ENCODE assay signal across 8 mouse cellular contexts in genomic region chr8:85379142-85379781, GRCm38 (mm10). TPM values are rescaled to one million over a fixed set of nuclear protein-coding genes. Genes with fewer than 3 reads are reported as not detected.
DNase-seq lines count a peak whose midpoint lies in the region; ATAC-seq and TF ChIP-seq lines count a peak whose summit lies in the region.

No protein-coding gene starts in this region.

- H3K4me3 ChIP-seq in MEL (ENCODE audit: control insufficient read depth in 1 of 2, insufficient read depth in 1 of 2, low read depth in 2 of 2, low read length in 2 of 2) (peak overlapping the region in 1 of 2 experiments; percentile 37; a peak in 2 of 4 replicates), myocyte (no peak overlapping the region)
- H3K4me3 ChIP-seq in heart, embryonic 14.5 days (ENCODE audit: control insufficient read depth in 1 of 2, insufficient read depth in 1 of 2, low read depth in 1 of 2, low read length in 2 of 2), result peak overlapping the region; percentile 9 to 22; a peak in 2 of 4 replicates
- H3K4me3 ChIP-seq in limb, embryonic 13.5 days, result no peak overlapping the region
- H3K4me3 ChIP-seq in left cerebral cortex, adult 2 months, result no peak overlapping the region
- no peak overlapping the region for H3K4me3 ChIP-seq in midbrain, embryonic 11.5 days (ENCODE audit: low read depth, low read length)

- H3K4me1 ChIP-seq in MEL (ENCODE audit: control insufficient read depth in 1 of 2, insufficient read depth in 2 of 2, low read length in 2 of 2), result peaks cover 0 to 34% of the 10 kb centered on the region in 2 experiments; a peak in 3 of 4 replicates
- peaks cover 35 to 70% of the 10 kb centered on the region in 2 experiments for H3K4me1 ChIP-seq in heart, embryonic 14.5 days (ENCODE audit: control insufficient read depth in 2 of 2, insufficient read depth in 2 of 2, low read length in 2 of 2)
- peaks cover 28% of the 10 kb centered on the region for H3K4me1 ChIP-seq in limb, embryonic 13.5 days
- H3K4me1 ChIP-seq in midbrain, embryonic 11.5 days (ENCODE audit: control insufficient read depth, insufficient read depth, low read length), result no peaks in the 10 kb centered on the region

- peak; percentile 61 for ATAC-seq in common myeloid progenitor, adult 5-6 weeks (replicated peaks; ENCODE audit: low read depth, poor library complexity, severe bottlenecking)
- ATAC-seq in heart, embryonic 14.5 days (ENCODE audit: insufficient number of reproducible peaks, insufficient read depth, low FRiP score, low read depth), result peak; percentile 67
- ATAC-seq in limb, embryonic 13.5 days (ENCODE audit: low FRiP score, low read depth), result peak; percentile 60; the same call in 1 of the 2 replicates
- ATAC-seq in midbrain, embryonic 11.5 days (ENCODE audit: low FRiP score), result no peak

- TF ChIP-seq EP300 in MEL (IDR thresholded peaks at IDR 0.05; ENCODE audit: low read depth in 1 of 2, low read length in 2 of 2), result peak; percentile 74 to 78

- WGBS in heart, embryonic 14.5 days, result 0% methylated on average over 2 of the region's 2 CpGs
- 36% methylated on average over 2 of the region's 2 CpGs for WGBS in limb, embryonic 13.5 days
- WGBS in midbrain, embryonic 11.5 days, result 41% methylated on average over 2 of the region's 2 CpGs

- intact Hi-C loops in left cerebral cortex, adult 2 months (cut with DNase I), result no loop called here

- no peak for TF ChIP-seq CTCF in MEL (IDR thresholded peaks at IDR 0.05 in 2 of 3, conservative IDR thresholded peaks at IDR 0.05 in 1 of 3; ENCODE audit: control insufficient read depth in 1 of 3, insufficient read depth in 1 of 3, low read depth in 2 of 3, low read length in 3 of 3, poor library complexity in 1 of 3, severe bottlenecking in 1 of 3)
- no peak for TF ChIP-seq CTCF in left cerebral cortex, adult 2 months (IDR thresholded peaks at IDR 0.05)

- H3K9me3 ChIP-seq in MEL (replicated peaks; ENCODE audit: insufficient read depth, low read length), result no peaks in the 10 kb centered on the region
- no peaks in the 10 kb centered on the region for H3K9me3 ChIP-seq in heart, embryonic 14.5 days (ENCODE audit: control insufficient read depth, low read length)
- H3K9me3 ChIP-seq in limb, embryonic 13.5 days, result no peaks in the 10 kb centered on the region
- no peaks in the 10 kb centered on the region for H3K9me3 ChIP-seq in midbrain, embryonic 11.5 days (ENCODE audit: control insufficient read depth, low read length)

- H3K4me2 ChIP-seq in heart, embryonic 14.5 days (ENCODE audit: low read length), result peak overlapping the region; percentile 66
- H3K4me2 ChIP-seq in limb, embryonic 13.5 days (replicated peaks), result 0 out of 2 replicates have a peak overlapping the region, but pooled peaks have one; percentile 3
- peak overlapping the region; percentile 58 for H3K4me2 ChIP-seq in myocyte (ENCODE audit: low read depth)
- no peak overlapping the region for H3K4me2 ChIP-seq in midbrain, embryonic 11.5 days

- no peak overlapping the region for H3ac ChIP-seq in myocyte (ENCODE audit: control insufficient read depth, insufficient read length)

- DNase-seq in MEL (ENCODE audit: low read depth, low spot score), result peak; percentile 93
- DNase-seq in left cerebral cortex, adult 2 months (ENCODE audit: extremely low spot score in 1 of 2, low spot score in 2 of 2), result no peak
- no peak for DNase-seq in midbrain, embryonic 11.5 days (ENCODE audit: low spot score, missing footprints)
- no peak for DNase-seq in gastrocnemius, postnatal 25 days

- H3K9ac ChIP-seq in MEL (ENCODE audit: control insufficient read depth, low read depth, low read length, poor library complexity, severe bottlenecking), result peak overlapping the region; percentile 21
- peak overlapping the region; percentile 62 for H3K9ac ChIP-seq in heart, embryonic 14.5 days (ENCODE audit: low read length)
- no peak overlapping the region for H3K9ac ChIP-seq in limb, embryonic 13.5 days
- no peak overlapping the region for H3K9ac ChIP-seq in midbrain, embryonic 11.5 days (ENCODE audit: low read length)

- H3K27me3 ChIP-seq in MEL (ENCODE audit: control insufficient read depth in 1 of 2, insufficient read depth in 2 of 2, low read length in 2 of 2) (no peaks in the 10 kb centered on the region), myocyte (ENCODE audit: control insufficient read depth, insufficient read depth, insufficient read length) (no peaks in the 10 kb centered on the region)
- H3K27me3 ChIP-seq in heart, embryonic 14.5 days (ENCODE audit: control insufficient read depth, insufficient read depth, low read length), result no peaks in the 10 kb centered on the region
- no peaks in the 10 kb centered on the region for H3K27me3 ChIP-seq in limb, embryonic 13.5 days
- no peaks in the 10 kb centered on the region for H3K27me3 ChIP-seq in midbrain, embryonic 11.5 days (ENCODE audit: control insufficient read depth, insufficient read depth, low read length)

- TF ChIP-seq POLR2A in MEL (IDR thresholded peaks at IDR 0.05; ENCODE audit: control insufficient read depth in 1 of 2, insufficient read depth in 1 of 2, low read depth in 1 of 2, low read length in 2 of 2, poor library complexity in 1 of 2) (no peak), myocyte (IDR thresholded peaks at IDR 0.05; ENCODE audit: insufficient read length, low read depth) (no peak)

- H3K36me3 ChIP-seq in MEL (ENCODE audit: control insufficient read depth in 1 of 2, insufficient read depth in 2 of 2, low read length in 2 of 2) (peaks cover 0 to 32% of the 10 kb centered on the region in 2 experiments; a peak in 2 of 4 replicates), myocyte (ENCODE audit: control insufficient read depth, insufficient read depth) (no peaks in the 10 kb centered on the region)
- no peaks in the 10 kb centered on the region for H3K36me3 ChIP-seq in heart, embryonic 14.5 days (ENCODE audit: control insufficient read depth, insufficient read depth, low read length)
- no peaks in the 10 kb centered on the region for H3K36me3 ChIP-seq in limb, embryonic 13.5 days
- no peaks in the 10 kb centered on the region for H3K36me3 ChIP-seq in midbrain, embryonic 11.5 days (ENCODE audit: control insufficient read depth, insufficient read depth, low read length)

- H3K79me2 ChIP-seq in MEL (ENCODE audit: control insufficient read depth, insufficient read depth, low read length, poor library complexity) (no peaks in the 10 kb centered on the region), myocyte (ENCODE audit: control insufficient read depth, insufficient read depth) (no peaks in the 10 kb centered on the region)

- peak overlapping the region; percentile 82 for H3K27ac ChIP-seq in MEL (ENCODE audit: control insufficient read depth, low read depth, low read length)
- peak overlapping the region; percentile 97 to 98 for H3K27ac ChIP-seq in heart, embryonic 14.5 days (replicated peaks in 1 of 2; ENCODE audit: control insufficient read depth in 1 of 2, insufficient read depth in 1 of 2, low read depth in 2 of 2, low read length in 2 of 2)
- H3K27ac ChIP-seq in limb, embryonic 13.5 days, result peak overlapping the region; percentile 72
- no peak overlapping the region for H3K27ac ChIP-seq in left cerebral cortex, adult 2 months
- H3K27ac ChIP-seq in midbrain, embryonic 11.5 days (ENCODE audit: low read depth, low read length), result no peak overlapping the region

- TF ChIP-seq RAD21 in MEL (IDR thresholded peaks at IDR 0.05; ENCODE audit: low read depth, low read length), result no peak

TF ChIP-seq in MEL, 35 proteins besides CTCF, POLR2A, EP300 and RAD21 (continues in another document):
- TF ChIP-seq UBTF (IDR thresholded peaks at IDR 0.05; ENCODE audit: borderline replicate concordance, insufficient read depth, low read depth, low read length), result no peak
- peak; percentile 94 for TF ChIP-seq GATA1 (IDR thresholded peaks at IDR 0.05; ENCODE audit: low read depth, low read length)
- TF ChIP-seq BHLHE40 (IDR thresholded peaks at IDR 0.05; ENCODE audit: borderline replicate concordance, low read depth, low read length), result no peak
- no peak for TF ChIP-seq ELF1 (IDR thresholded peaks at IDR 0.05; ENCODE audit: low read depth, low read length)
- TF ChIP-seq ZC3H11A (IDR thresholded peaks at IDR 0.05; ENCODE audit: low read depth, low read length), result no peak
- no peak for TF ChIP-seq NELFE (IDR thresholded peaks at IDR 0.05; ENCODE audit: low read depth, low read length)

TF ChIP-seq in myocyte, 11 proteins besides CTCF, POLR2A, EP300 and RAD21 (continues in another document):
- TF ChIP-seq TCF3 (IDR thresholded peaks at IDR 0.05; ENCODE audit: insufficient read length, low read depth) (no peak), MAX (IDR thresholded peaks at IDR 0.05; ENCODE audit: low read depth) (no peak), REST (IDR thresholded peaks at IDR 0.05; ENCODE audit: insufficient read depth, insufficient read length) (no peak), POLR2AphosphoS2 (IDR thresholded peaks at IDR 0.05; ENCODE audit: insufficient read length, low read depth) (no peak), SRF (IDR thresholded peaks at IDR 0.05; ENCODE audit: control insufficient read depth, insufficient read length, low read depth) (no peak), CEBPB (IDR thresholded peaks at IDR 0.05; ENCODE audit: insufficient read depth, poor library complexity, severe bottlenecking) (no peak), E2F4 (IDR thresholded peaks at IDR 0.05; ENCODE audit: insufficient read depth) (no peak)

RNA-seq across cellular contexts. Expression of gene Mylk3, which starts 6.9 kb away (rescaled TPM):
- total RNA-seq in MEL (2012; rRNA removed), result 6.7 and 10.4 TPM in 2 replicates
- polyA plus RNA-seq in MEL (2012; ENCODE audit: insufficient read depth in 1 of 2, insufficient read length in 2 of 2, low read depth in 1 of 2, low replicate concordance in 2 of 2, missing spikeins in 1 of 2) (1 to 10 TPM in 1 of 2 experiments, not detected in 1; 9.5 TPM), myocyte (2012; fragmentation: generic; extraction: Trizol) (3.7 TPM)
- total RNA-seq in common myeloid progenitor, adult 5-6 weeks (2017), result 11.2 and 15.0 TPM in 2 replicates
- 244 and 271 TPM in 2 replicates for polyA plus RNA-seq in heart, embryonic 14.5 days (2014; fragmentation: Nextera tagmentation; extraction: Ambion mirVana)
- 1.6 TPM in 2 replicates for polyA plus RNA-seq in limb, embryonic 13.5 days (2015; fragmentation: Nextera tagmentation; extraction: Ambion mirVana)
- total RNA-seq in left cerebral cortex, adult 2 months (2021), result 1 to 10 TPM; 3.6 to 5.2 TPM
- polyA plus RNA-seq in midbrain, embryonic 11.5 days (2014; fragmentation: Nextera tagmentation; extraction: Ambion mirVana), result 1.7 and 2.1 TPM in 2 replicates
- total RNA-seq in gastrocnemius, postnatal 25 days (2021), result 1 to 10 TPM in 1 of 2 experiments, under 1 TPM in 1; 0.13 to 1.1 TPM

RNA-seq across cellular contexts. Expression of gene 4921524J17Rik, which starts 53.4 kb away (rescaled TPM):
- 14.6 and 16.1 TPM in 2 replicates for total RNA-seq in MEL (2012; rRNA removed)
- polyA plus RNA-seq in MEL (2012; ENCODE audit: insufficient read depth in 1 of 2, insufficient read length in 2 of 2, low read depth in 1 of 2, low replicate concordance in 2 of 2, missing spikeins in 1 of 2) (10 to 100 TPM in 1 of 2 experiments, not detected in 1; 21.9 TPM), myocyte (2012; fragmentation: generic; extraction: Trizol) (12.3 TPM)
- total RNA-seq in common myeloid progenitor, adult 5-6 weeks (2017), result 79.4 and 79.9 TPM in 2 replicates
- 58.9 and 62.5 TPM in 2 replicates for polyA plus RNA-seq in heart, embryonic 14.5 days (2014; fragmentation: Nextera tagmentation; extraction: Ambion mirVana)
- polyA plus RNA-seq in limb, embryonic 13.5 days (2015; fragmentation: Nextera tagmentation; extraction: Ambion mirVana), result 52.1 and 55.4 TPM in 2 replicates
- 10 to 100 TPM in 1 of 2 experiments, 1 to 10 TPM in 1; 9.0 to 13.2 TPM for total RNA-seq in left cerebral cortex, adult 2 months (2021)
- 43.8 and 48.9 TPM in 2 replicates for polyA plus RNA-seq in midbrain, embryonic 11.5 days (2014; fragmentation: Nextera tagmentation; extraction: Ambion mirVana)
- 10 to 100 TPM; 10.3 to 10.7 TPM for total RNA-seq in gastrocnemius, postnatal 25 days (2021)

Comparison
In these comparisons a context has a peak if more than half of its experiments do, and no peak if none do; other contexts are left out.
1. H3K27ac ChIP-seq: peak in MEL (single experiment), heart, embryonic 14.5 days (2 of 2) and limb, embryonic 13.5 days (single experiment); none in left cerebral cortex, adult 2 months (single experiment) and midbrain, embryonic 11.5 days (single experiment).
2. H3K4me3 ChIP-seq: peak in heart, embryonic 14.5 days (2 of 2); none in limb, embryonic 13.5 days (single experiment), myocyte (single experiment), left cerebral cortex, adult 2 months (single experiment) and midbrain, embryonic 11.5 days (single experiment).
3. H3K9ac ChIP-seq: peak in MEL (single experiment) and heart, embryonic 14.5 days (single experiment); none in limb, embryonic 13.5 days (single experiment) and midbrain, embryonic 11.5 days (single experiment).
4. RNA of gene Mylk3, which starts 6.9 kb away (polyA plus RNA-seq): 244 to 271 TPM in heart, embryonic 14.5 days; 9.5 TPM in MEL, 3.7 TPM in myocyte (single experiment), 1.7 to 2.1 TPM in midbrain, embryonic 11.5 days and 1.6 TPM in limb, embryonic 13.5 days; every median in the first group is over 10 times any median in the second.